Mouse (Mus musculus) stomach, postnatal 0 days (tissue): ENCODE data around the gene P2ry12.

Source experiments
- CTCF ChIP-seq: IDR thresholded peaks from 2 replicates; pipeline ENCODE4 v1.5.1; 2016; ENCODE audit warnings: antibody characterized with exemption, low read depth, mild to moderate bottlenecking, moderate library complexity
- EP300 ChIP-seq: optimal IDR thresholded peaks from 2 replicates; pipeline ENCODE3; 2016; ENCODE audit warnings: antibody characterized with exemption

GRCm38 (mm10) chr3:59191674-59192073 is 71.0 kb downstream of the P2ry12 start:
- no peak for TF ChIP-seq CTCF
- no peak for TF ChIP-seq EP300
